Mouse (Mus musculus): ENCODE data around the gene Prss35. TPM values are rescaled to one million over a fixed set of nuclear protein-coding genes. Genes with fewer than 3 reads are reported as not detected.

Gene Prss35
- polyA plus RNA-seq, 1 experiment from 2014 or later: 48.1 TPM

DNA sequence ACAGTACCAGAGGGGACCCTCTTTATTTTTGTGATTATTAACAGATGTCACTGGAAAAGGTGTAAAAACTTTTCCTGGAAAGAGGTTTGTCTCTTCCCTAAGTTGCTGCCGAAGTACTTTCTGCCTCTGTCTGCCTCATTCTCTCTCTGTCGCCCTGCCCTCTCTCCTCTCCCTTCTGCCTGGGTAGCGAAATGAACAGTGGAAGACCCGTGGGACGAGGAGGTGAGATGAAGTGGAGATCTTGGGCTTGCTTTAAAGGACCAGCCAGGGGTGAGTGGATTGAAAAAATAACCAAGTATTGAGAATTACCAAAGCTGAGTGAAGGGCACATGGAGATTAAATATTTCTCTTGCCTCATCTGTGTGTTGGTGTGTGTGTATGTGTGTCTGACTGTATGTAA is 592 bp downstream of the Prss35 start:
- no peak overlapping the region for H3K27ac ChIP-seq (ENCODE audit: low read length)
- WGBS: 25% methylated on average over 5 of the region's 5 CpGs
- H3K9ac ChIP-seq (ENCODE audit: low read length): peak overlapping the region; percentile 25; the same call in 1 of the 2 replicates
- peak overlapping the region; percentile 31 for H3K4me3 ChIP-seq (ENCODE audit: low read length)
- ATAC-seq (ENCODE audit: low read depth): no peak
- no peaks in the 10 kb centered on the region for H3K4me1 ChIP-seq (replicated peaks; ENCODE audit: control insufficient read depth, insufficient read depth, low read length)
- H3K36me3 ChIP-seq (ENCODE audit: control insufficient read depth, insufficient read depth, low read length): no peaks in the 10 kb centered on the region
- peak overlapping the region; percentile 39 for H3K4me2 ChIP-seq (ENCODE audit: low read depth, low read length)
- H3K9me3 ChIP-seq (ENCODE audit: control insufficient read depth, low read length): no peaks in the 10 kb centered on the region
- H3K27me3 ChIP-seq (ENCODE audit: control insufficient read depth, insufficient read depth, low read depth, low read length): no peaks in the 10 kb centered on the region

- H3K4me2 ChIP-seq (ENCODE audit: low read depth, low read length): peak overlapping the region; percentile 29; the same call in 1 of the 2 replicates
- no peaks in the 10 kb centered on the region for H3K9me3 ChIP-seq (ENCODE audit: control insufficient read depth, low read length)
- H3K36me3 ChIP-seq (ENCODE audit: control insufficient read depth, insufficient read depth, low read length): no peaks in the 10 kb centered on the region
- 18% methylated on average over 13 of the region's 13 CpGs for WGBS
- ATAC-seq (ENCODE audit: low read depth): peak; percentile 86
- no peaks in the 10 kb centered on the region for H3K27me3 ChIP-seq (ENCODE audit: control insufficient read depth, insufficient read depth, low read depth, low read length)
- no peak overlapping the region for H3K9ac ChIP-seq (ENCODE audit: low read length)
- no peaks in the 10 kb centered on the region for H3K4me1 ChIP-seq (replicated peaks; ENCODE audit: control insufficient read depth, insufficient read depth, low read length)
- H3K27ac ChIP-seq (ENCODE audit: low read length): no peak overlapping the region
- no peak overlapping the region for H3K4me3 ChIP-seq (ENCODE audit: low read length)
Observed at GRCm38 (mm10) chr9:86745926-86746581, 2.6 kb downstream of the Prss35 start.

DNA sequence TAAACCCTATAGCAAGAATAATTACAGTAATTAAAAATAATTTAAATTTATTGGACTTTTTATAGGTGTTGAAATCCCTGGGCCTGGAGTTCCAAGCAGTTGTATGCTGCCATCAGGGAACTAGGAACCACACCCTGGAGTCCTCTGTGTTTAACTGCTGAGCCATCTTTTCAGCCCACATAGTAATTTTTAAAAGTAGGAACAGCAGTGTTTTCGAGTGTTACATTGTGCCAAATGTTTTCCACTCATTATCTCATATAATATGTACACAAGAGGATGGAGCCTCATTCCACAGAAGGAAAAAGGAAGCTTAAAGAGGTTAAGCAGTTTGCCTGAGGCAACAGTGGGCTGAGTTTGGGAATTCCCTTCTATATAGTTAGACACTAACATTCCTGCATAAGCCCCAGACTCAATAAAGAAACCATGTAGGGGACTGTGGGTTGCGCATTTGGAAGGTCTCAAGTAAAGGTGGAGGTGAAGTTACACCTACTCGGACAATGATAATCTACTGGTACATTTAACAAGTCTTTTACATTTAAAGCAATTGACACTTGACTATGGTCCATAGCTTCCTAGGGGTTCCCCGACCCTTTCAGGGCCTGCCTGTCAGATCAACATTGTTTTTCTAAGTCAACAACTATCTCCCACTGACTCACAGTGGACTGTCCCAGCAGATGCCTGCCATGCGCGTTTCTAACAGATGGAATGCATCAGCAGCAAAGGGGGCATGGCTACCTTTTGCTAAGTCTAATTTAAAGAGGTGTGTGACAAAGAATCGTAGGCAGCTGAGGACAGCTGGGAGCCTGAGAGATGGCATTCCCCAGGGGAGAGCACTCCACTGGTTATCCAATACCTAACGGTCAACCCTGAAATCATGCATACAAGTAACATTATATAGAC is 19.3 kb downstream of the Prss35 start:
- Histone ChIP-seq H3K9ac (ENCODE audit: low read length) (no peak overlapping the region), H3K4me1 (replicated peaks; ENCODE audit: control insufficient read depth, insufficient read depth, low read length) (no peaks in the 10 kb centered on the region), H3K4me3 (ENCODE audit: low read length) (no peak overlapping the region), H3K9me3 (ENCODE audit: control insufficient read depth, low read length) (no peaks in the 10 kb centered on the region), H3K36me3 (ENCODE audit: control insufficient read depth, insufficient read depth, low read length) (no peaks in the 10 kb centered on the region), H3K4me2 (ENCODE audit: low read depth, low read length) (no peak overlapping the region), H3K27me3 (ENCODE audit: control insufficient read depth, insufficient read depth, low read depth, low read length) (no peaks in the 10 kb centered on the region), H3K27ac (ENCODE audit: low read length) (no peak overlapping the region)
- WGBS: 37% methylated on average over 8 of the region's 8 CpGs
- ATAC-seq (ENCODE audit: low read depth): no peak

GRCm38 (mm10) chr9:86764002-86764401 is 20.6 kb downstream of the Prss35 start:
- no peaks in the 10 kb centered on the region for H3K36me3 ChIP-seq (ENCODE audit: control insufficient read depth, insufficient read depth, low read length)

GRCm38 (mm10) chr9:86766991-86767390 is 23.5 kb downstream of the Prss35 start:
- Histone ChIP-seq H3K4me2 (ENCODE audit: low read depth, low read length) (no peak overlapping the region), H3K4me3 (ENCODE audit: low read length) (no peak overlapping the region), H3K36me3 (ENCODE audit: control insufficient read depth, insufficient read depth, low read length) (no peaks in the 10 kb centered on the region), H3K4me1 (replicated peaks; ENCODE audit: control insufficient read depth, insufficient read depth, low read length) (no peaks in the 10 kb centered on the region; the same call in 1 of the 2 replicates), H3K27me3 (ENCODE audit: control insufficient read depth, insufficient read depth, low read depth, low read length) (no peaks in the 10 kb centered on the region), H3K9ac (ENCODE audit: low read length) (no peak overlapping the region), H3K27ac (ENCODE audit: low read length) (no peak overlapping the region), H3K9me3 (ENCODE audit: control insufficient read depth, low read length) (no peaks in the 10 kb centered on the region)
- no peak for ATAC-seq (ENCODE audit: low read depth)
- WGBS: 45% methylated on average over 10 of the region's 10 CpGs

More at GRCm38 (mm10) chr9:86764002-86764401, 20.6 kb downstream of the Prss35 start:
- no peak overlapping the region for H3K4me3 ChIP-seq (ENCODE audit: low read length)
- H3K4me2 ChIP-seq (ENCODE audit: low read depth, low read length): no peak overlapping the region
- WGBS: 56% methylated on average over 2 of the region's 2 CpGs
- H3K9me3 ChIP-seq (ENCODE audit: control insufficient read depth, low read length): no peaks in the 10 kb centered on the region
- H3K27ac ChIP-seq (ENCODE audit: low read length): no peak overlapping the region
- no peak for ATAC-seq (ENCODE audit: low read depth)
- H3K27me3 ChIP-seq (ENCODE audit: control insufficient read depth, insufficient read depth, low read depth, low read length): no peaks in the 10 kb centered on the region
- H3K9ac ChIP-seq (ENCODE audit: low read length): no peak overlapping the region
- no peaks in the 10 kb centered on the region for H3K4me1 ChIP-seq (replicated peaks; ENCODE audit: control insufficient read depth, insufficient read depth, low read length)

GRCm38 (mm10) chr9:86772897-86773296 is 29.4 kb downstream of the Prss35 start:
- Histone ChIP-seq H3K27ac (ENCODE audit: low read length) (no peak overlapping the region), H3K4me3 (ENCODE audit: low read length) (no peak overlapping the region), H3K9me3 (ENCODE audit: control insufficient read depth, low read length) (no peaks in the 10 kb centered on the region), H3K27me3 (ENCODE audit: control insufficient read depth, insufficient read depth, low read depth, low read length) (no peaks in the 10 kb centered on the region), H3K4me1 (replicated peaks; ENCODE audit: control insufficient read depth, insufficient read depth, low read length) (no peaks in the 10 kb centered on the region; the same call in 1 of the 2 replicates), H3K9ac (ENCODE audit: low read length) (no peak overlapping the region), H3K4me2 (ENCODE audit: low read depth, low read length) (no peak overlapping the region), H3K36me3 (ENCODE audit: control insufficient read depth, insufficient read depth, low read length) (no peaks in the 10 kb centered on the region)
- ATAC-seq (ENCODE audit: low read depth): no peak
- WGBS: 77% methylated on average over 3 of the region's 3 CpGs

- no peak overlapping the region for H3K27ac ChIP-seq (ENCODE audit: low read length)
- no peaks in the 10 kb centered on the region for H3K9me3 ChIP-seq (ENCODE audit: control insufficient read depth, low read length)
- H3K27me3 ChIP-seq (ENCODE audit: control insufficient read depth, insufficient read depth, low read depth, low read length): no peaks in the 10 kb centered on the region
- H3K4me2 ChIP-seq (ENCODE audit: low read depth, low read length): no peak overlapping the region
- no peaks in the 10 kb centered on the region; the same call in 1 of the 2 replicates for H3K4me1 ChIP-seq (replicated peaks; ENCODE audit: control insufficient read depth, insufficient read depth, low read length)
- WGBS: 62% methylated on average over 8 of the region's 8 CpGs
- no peak overlapping the region for H3K4me3 ChIP-seq (ENCODE audit: low read length)
- ATAC-seq (ENCODE audit: low read depth): no peak
- no peaks in the 10 kb centered on the region for H3K36me3 ChIP-seq (ENCODE audit: control insufficient read depth, insufficient read depth, low read length)
- no peak overlapping the region for H3K9ac ChIP-seq (ENCODE audit: low read length)
Observed at GRCm38 (mm10) chr9:86773996-86774395, 30.5 kb downstream of the Prss35 start.

DNA sequence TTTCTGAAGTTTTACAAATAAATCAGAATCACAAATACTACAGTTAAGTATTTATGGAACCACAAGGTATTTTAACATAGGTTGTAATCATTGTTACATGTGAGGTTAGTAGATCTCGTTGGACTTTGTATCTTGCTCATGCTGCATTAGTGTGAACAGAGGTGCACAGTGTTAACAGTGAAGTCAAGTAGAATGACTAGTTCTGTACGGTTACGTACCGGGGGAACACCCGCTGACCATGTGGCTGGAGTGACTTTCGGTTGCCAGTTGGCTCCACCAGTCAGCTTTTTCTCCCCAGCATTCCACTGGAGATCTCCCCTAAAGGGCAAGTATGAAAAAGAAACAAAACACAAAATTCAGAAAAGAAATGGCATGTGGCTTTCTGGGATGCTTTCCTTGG is 31.9 kb downstream of the Prss35 start:
- H3K4me1 ChIP-seq (replicated peaks; ENCODE audit: control insufficient read depth, insufficient read depth, low read length): no peaks in the 10 kb centered on the region
- WGBS: 92% methylated on average over 6 of the region's 6 CpGs
- H3K9me3 ChIP-seq (ENCODE audit: control insufficient read depth, low read length): no peaks in the 10 kb centered on the region
- no peak overlapping the region for H3K4me2 ChIP-seq (ENCODE audit: low read depth, low read length)
- ATAC-seq (ENCODE audit: low read depth): no peak
- H3K4me3 ChIP-seq (ENCODE audit: low read length): no peak overlapping the region
- H3K9ac ChIP-seq (ENCODE audit: low read length): no peak overlapping the region
- H3K36me3 ChIP-seq (ENCODE audit: control insufficient read depth, insufficient read depth, low read length): no peaks in the 10 kb centered on the region
- no peaks in the 10 kb centered on the region for H3K27me3 ChIP-seq (ENCODE audit: control insufficient read depth, insufficient read depth, low read depth, low read length)
- no peak overlapping the region for H3K27ac ChIP-seq (ENCODE audit: low read length)

DNA sequence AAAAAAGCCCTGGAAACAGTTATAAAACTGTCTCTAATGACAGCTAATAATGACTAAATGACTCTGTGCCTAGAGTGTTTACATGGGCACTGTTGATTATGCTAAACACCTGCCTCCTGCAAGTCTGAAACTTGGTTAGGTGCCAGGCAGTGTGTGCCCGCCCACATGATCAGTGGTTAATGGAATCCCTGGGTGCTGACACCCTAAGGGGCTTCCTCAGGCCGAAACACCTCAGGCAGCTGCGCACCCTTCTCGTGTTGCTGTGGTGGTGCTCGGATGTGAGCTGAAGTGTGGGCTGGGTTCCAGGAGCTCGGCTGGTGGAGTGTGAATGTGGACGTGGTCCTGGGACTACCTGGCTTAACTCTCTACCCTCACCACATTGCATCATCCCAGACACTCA is 33.9 kb downstream of the Prss35 start:
- H3K4me2 ChIP-seq (ENCODE audit: low read depth, low read length): no peak overlapping the region
- H3K36me3 ChIP-seq (ENCODE audit: control insufficient read depth, insufficient read depth, low read length): no peaks in the 10 kb centered on the region
- WGBS: 46% methylated on average over 7 of the region's 7 CpGs
- H3K9ac ChIP-seq (ENCODE audit: low read length): no peak overlapping the region
- no peaks in the 10 kb centered on the region for H3K27me3 ChIP-seq (ENCODE audit: control insufficient read depth, insufficient read depth, low read depth, low read length)
- no peak overlapping the region for H3K27ac ChIP-seq (ENCODE audit: low read length)
- ATAC-seq (ENCODE audit: low read depth): no peak
- no peaks in the 10 kb centered on the region for H3K4me1 ChIP-seq (replicated peaks; ENCODE audit: control insufficient read depth, insufficient read depth, low read length)
- H3K4me3 ChIP-seq (ENCODE audit: low read length): no peak overlapping the region
- no peaks in the 10 kb centered on the region for H3K9me3 ChIP-seq (ENCODE audit: control insufficient read depth, low read length)
